Mouse (Mus musculus): ENCODE measurements at regions not wholly inside any gene's neighbourhood (a gene's known extent, or its start where the extent isn't known, plus 50 kb on each side); places are given as distances from the start of the nearest gene placed in this dataset.

GRCm38 (mm10) chr15:86738776-86739175 is 524.5 kb downstream of the Tbc1d22a start:
- Histone ChIP-seq H3K27ac (no peak overlapping the region), H3K36me3 (no peaks in the 10 kb centered on the region), H3K4me2 (no peak overlapping the region), H3K9ac (no peak overlapping the region), H3K4me3 (no peak overlapping the region), H3K4me1 (no peaks in the 10 kb centered on the region), H3K27me3 (no peaks in the 10 kb centered on the region), H3K9me3 (no peaks in the 10 kb centered on the region)
- 83% methylated on average over 5 of the region's 5 CpGs for whole genome bisulfite sequencing
- ATAC-seq (ENCODE audit: insufficient number of reproducible peaks, low FRiP score, low TSS enrichment, low read depth): no peak

- H3K4me3 ChIP-seq: no peak overlapping the region
- no peaks in the 10 kb centered on the region for H3K9me3 ChIP-seq
- no peak overlapping the region for H3K9ac ChIP-seq
- no peaks in the 10 kb centered on the region for H3K36me3 ChIP-seq
- no peak overlapping the region for H3K27ac ChIP-seq
- H3K4me2 ChIP-seq: no peak overlapping the region
- no peaks in the 10 kb centered on the region; the same call in 1 of the 2 replicates for H3K4me1 ChIP-seq
- ATAC-seq (ENCODE audit: insufficient number of reproducible peaks, low FRiP score, low TSS enrichment, low read depth): no peak
- no peaks in the 10 kb centered on the region for H3K27me3 ChIP-seq
- 34% methylated on average over 10 of the region's 10 CpGs for WGBS
Observed at GRCm38 (mm10) chr15:86751436-86752136, 537.3 kb downstream of the Tbc1d22a start.

GRCm38 (mm10) chr15:86763581-86764375 is 549.5 kb downstream of the Tbc1d22a start:
- no peaks in the 10 kb centered on the region for H3K27me3 ChIP-seq
- no peak overlapping the region for H3K4me3 ChIP-seq
- no peak for ATAC-seq (ENCODE audit: insufficient number of reproducible peaks, low FRiP score, low TSS enrichment, low read depth)
- H3K4me2 ChIP-seq: no peak overlapping the region
- no peak overlapping the region for H3K27ac ChIP-seq
- H3K9me3 ChIP-seq: no peaks in the 10 kb centered on the region
- H3K36me3 ChIP-seq: no peaks in the 10 kb centered on the region
- 86% methylated on average over 10 of the region's 10 CpGs for WGBS
- no peaks in the 10 kb centered on the region for H3K4me1 ChIP-seq
- H3K9ac ChIP-seq: no peak overlapping the region

DNA sequence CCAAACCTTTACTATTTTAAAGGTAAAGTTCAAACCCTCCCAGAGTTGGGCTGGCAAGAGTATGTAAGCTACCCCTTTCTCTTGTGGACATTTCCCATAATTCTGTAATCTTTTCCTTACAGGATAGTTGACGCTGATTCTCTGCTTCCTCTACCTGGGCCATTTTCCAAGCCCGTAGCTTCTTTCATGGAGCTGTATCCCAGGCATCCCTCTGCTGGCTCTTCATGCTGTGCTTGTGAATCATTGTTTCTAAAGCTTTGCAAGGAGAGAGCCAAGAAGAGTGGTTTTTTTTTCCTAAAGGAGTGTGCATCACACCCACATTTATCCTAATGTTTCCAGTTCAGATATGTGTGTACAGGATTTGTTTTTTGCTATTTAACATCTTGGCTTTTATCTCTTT is 553.4 kb downstream of the Tbc1d22a start:
- Histone ChIP-seq H3K9me3 (no peaks in the 10 kb centered on the region), H3K27ac (no peak overlapping the region), H3K4me2 (no peak overlapping the region), H3K27me3 (no peaks in the 10 kb centered on the region), H3K4me3 (no peak overlapping the region), H3K9ac (no peak overlapping the region), H3K4me1 (no peaks in the 10 kb centered on the region), H3K36me3 (no peaks in the 10 kb centered on the region)
- ATAC-seq (ENCODE audit: insufficient number of reproducible peaks, low FRiP score, low TSS enrichment, low read depth): no peak
- 84% methylated on average over 2 of the region's 2 CpGs for WGBS

GRCm38 (mm10) chr15:86773041-86773440 is 558.8 kb downstream of the Tbc1d22a start:
- H3K9me3 ChIP-seq: no peaks in the 10 kb centered on the region
- H3K27ac ChIP-seq: no peak overlapping the region
- no peak overlapping the region for H3K9ac ChIP-seq
- H3K4me1 ChIP-seq: no peaks in the 10 kb centered on the region
- no peak overlapping the region for H3K4me2 ChIP-seq
- H3K27me3 ChIP-seq: no peaks in the 10 kb centered on the region
- WGBS: 77% methylated on average over 7 of the region's 7 CpGs
- no peaks in the 10 kb centered on the region for H3K36me3 ChIP-seq
- no peak for ATAC-seq (ENCODE audit: insufficient number of reproducible peaks, low FRiP score, low TSS enrichment, low read depth)
- H3K4me3 ChIP-seq: no peak overlapping the region

GRCm38 (mm10) chr15:86777998-86778397 is 563.7 kb downstream of the Tbc1d22a start:
- Histone ChIP-seq H3K4me3 (no peak overlapping the region), H3K9me3 (no peaks in the 10 kb centered on the region), H3K4me2 (no peak overlapping the region), H3K27me3 (no peaks in the 10 kb centered on the region), H3K27ac (no peak overlapping the region), H3K36me3 (no peaks in the 10 kb centered on the region), H3K4me1 (no peaks in the 10 kb centered on the region), H3K9ac (no peak overlapping the region)
- 63% methylated on average over 11 of the region's 11 CpGs for WGBS
- ATAC-seq (ENCODE audit: insufficient number of reproducible peaks, low FRiP score, low TSS enrichment, low read depth): no peak

DNA sequence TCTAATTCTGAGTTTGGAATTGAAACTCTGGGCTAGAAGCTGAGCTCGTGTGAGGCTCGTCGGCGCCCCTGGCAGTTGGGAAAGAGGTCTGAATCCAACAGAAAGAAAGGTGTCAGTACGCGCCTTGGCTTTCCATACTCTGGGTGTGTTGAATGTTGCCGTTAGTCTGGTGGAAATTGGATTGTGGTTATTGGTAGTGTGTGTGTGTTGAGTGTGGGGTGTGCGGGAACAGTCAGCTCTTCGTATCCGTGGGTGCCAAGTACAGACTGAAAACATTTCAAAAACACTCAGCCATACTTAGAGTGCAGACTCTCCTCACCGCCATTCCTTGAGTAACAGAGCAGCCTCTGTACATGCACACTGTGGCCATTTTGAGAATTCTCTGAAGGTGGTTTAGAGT is 566.9 kb downstream of the Tbc1d22a start:
- H3K9ac ChIP-seq: no peak overlapping the region
- no peaks in the 10 kb centered on the region for H3K9me3 ChIP-seq
- H3K4me2 ChIP-seq: no peak overlapping the region
- 79% methylated on average over 11 of the region's 11 CpGs for WGBS
- H3K4me1 ChIP-seq: no peaks in the 10 kb centered on the region
- no peaks in the 10 kb centered on the region for H3K27me3 ChIP-seq
- H3K36me3 ChIP-seq: no peaks in the 10 kb centered on the region
- no peak overlapping the region for H3K4me3 ChIP-seq
- no peak overlapping the region for H3K27ac ChIP-seq
- ATAC-seq (ENCODE audit: insufficient number of reproducible peaks, low FRiP score, low TSS enrichment, low read depth): no peak

GRCm38 (mm10) chr15:86794716-86795115 is 580.5 kb downstream of the Tbc1d22a start:
- H3K4me3 ChIP-seq: no peak overlapping the region
- no peaks in the 10 kb centered on the region for H3K36me3 ChIP-seq
- no peak overlapping the region for H3K9ac ChIP-seq
- no peaks in the 10 kb centered on the region for H3K9me3 ChIP-seq
- H3K27me3 ChIP-seq: no peaks in the 10 kb centered on the region
- ATAC-seq (ENCODE audit: insufficient number of reproducible peaks, low FRiP score, low TSS enrichment, low read depth): no peak
- H3K4me1 ChIP-seq: peaks cover 9% of the 10 kb centered on the region; the same call in 1 of the 2 replicates
- WGBS: 65% methylated on average over 3 of the region's 3 CpGs
- no peak overlapping the region for H3K27ac ChIP-seq
- H3K4me2 ChIP-seq: no peak overlapping the region

GRCm38 (mm10) chr15:86798474-86799178 is 584.4 kb downstream of the Tbc1d22a start:
- Histone ChIP-seq H3K4me2 (no peak overlapping the region), H3K4me3 (no peak overlapping the region), H3K4me1 (peaks cover 9% of the 10 kb centered on the region; the same call in 1 of the 2 replicates), H3K36me3 (no peaks in the 10 kb centered on the region), H3K27me3 (no peaks in the 10 kb centered on the region), H3K27ac (no peak overlapping the region), H3K9me3 (no peaks in the 10 kb centered on the region), H3K9ac (no peak overlapping the region)
- 51% methylated on average over 9 of the region's 9 CpGs for WGBS
- ATAC-seq (ENCODE audit: insufficient number of reproducible peaks, low FRiP score, low TSS enrichment, low read depth): no peak

- no peak overlapping the region for H3K4me2 ChIP-seq
- no peaks in the 10 kb centered on the region for H3K36me3 ChIP-seq
- no peaks in the 10 kb centered on the region for H3K9me3 ChIP-seq
- H3K4me1 ChIP-seq: no peaks in the 10 kb centered on the region
- no peak for ATAC-seq (ENCODE audit: insufficient number of reproducible peaks, low FRiP score, low TSS enrichment, low read depth)
- H3K27ac ChIP-seq: no peak overlapping the region
- no peaks in the 10 kb centered on the region for H3K27me3 ChIP-seq
- 79% methylated on average over 13 of the region's 13 CpGs for WGBS
- H3K4me3 ChIP-seq: no peak overlapping the region
- H3K9ac ChIP-seq: no peak overlapping the region
Observed at GRCm38 (mm10) chr15:86807296-86808080, 593.2 kb downstream of the Tbc1d22a start.

DNA sequence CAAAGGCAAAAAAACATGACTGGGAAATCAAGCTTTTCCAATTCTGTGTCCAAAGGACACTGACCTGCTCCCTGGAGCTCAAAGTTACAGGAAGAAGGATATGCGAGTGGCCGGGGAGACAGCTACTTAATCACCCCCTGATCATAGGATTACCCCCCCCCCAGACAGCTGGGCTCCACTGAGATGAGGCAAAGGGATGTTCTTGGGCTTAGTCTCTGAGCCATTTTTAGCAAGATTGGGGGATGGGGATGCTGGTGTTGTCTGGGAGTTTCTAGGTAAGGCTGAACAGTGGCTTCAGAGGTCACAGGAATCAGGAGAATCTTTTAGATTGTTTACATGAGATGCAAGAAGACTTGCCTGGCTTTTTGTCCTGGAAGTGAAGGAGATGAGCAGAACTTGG is 597.6 kb downstream of the Tbc1d22a start:
- Histone ChIP-seq H3K27me3 (no peaks in the 10 kb centered on the region), H3K4me2 (no peak overlapping the region), H3K9ac (no peak overlapping the region), H3K27ac (no peak overlapping the region), H3K36me3 (no peaks in the 10 kb centered on the region), H3K4me3 (no peak overlapping the region), H3K9me3 (no peaks in the 10 kb centered on the region), H3K4me1 (no peaks in the 10 kb centered on the region)
- ATAC-seq (ENCODE audit: insufficient number of reproducible peaks, low FRiP score, low TSS enrichment, low read depth): no peak
- 51% methylated on average over 2 of the region's 2 CpGs for WGBS
